Mouse (Mus musculus) MEL (cell line): Measurements from ENCODE around the gene Sectm1b. TPM values are rescaled to one million over a fixed set of nuclear protein-coding genes. Genes with fewer than 3 reads are reported as not detected.

ENCODE experiments used
- DNase-seq: peaks from one replicate; pipeline ENCODE4 v3.0.0; 2011; ENCODE audit warnings: low read depth, low spot score
- H3K27ac ChIP-seq: 2 replicates; pipeline ENCODE4 v1.5.1; 2012; ENCODE audit warnings: low read depth, mild to moderate bottlenecking, control low read depth, low read length, moderate library complexity; ENCODE audit not compliant: control insufficient read depth
- H3K27me3 ChIP-seq, 2 experiments: fragments of 150-350 bp in 1 of 2; sonication (generic) in 1 of 2; 2 replicates each; pipeline ENCODE4 v1.6.1; 2012; ENCODE audit warnings: low read length in 2 of 2, mild to moderate bottlenecking in 2 of 2, improper control_type of control experiment in 1 of 2, moderate library complexity in 1 of 2; ENCODE audit not compliant: insufficient read depth in 2 of 2, control insufficient read depth in 1 of 2
- H3K36me3 ChIP-seq, 2 experiments: 2 replicates each; pipeline ENCODE4 v1.6.1; 2012 to 2014; ENCODE audit warnings: low read length in 2 of 2, improper control_type of control experiment in 1 of 2, inconsistent platforms in 1 of 2, mild to moderate bottlenecking in 1 of 2; ENCODE audit not compliant: insufficient read depth in 2 of 2, control insufficient read depth in 1 of 2
- H3K4me1 ChIP-seq, 2 experiments: fragments of 150-350 bp in 1 of 2; sonication (generic) in 1 of 2; 2 replicates each; pipeline ENCODE4 v1.6.1; 2012; ENCODE audit warnings: low read length in 2 of 2, improper control_type of control experiment in 1 of 2, mild to moderate bottlenecking in 1 of 2; ENCODE audit not compliant: insufficient read depth in 2 of 2, control insufficient read depth in 1 of 2
- H3K4me3 ChIP-seq, 2 experiments: fragments of 150-350 bp in 1 of 2; sonication (generic) in 1 of 2; 2 replicates each; pipeline ENCODE4 v1.5.1; 2012; ENCODE audit warnings: low read depth in 2 of 2, low read length in 2 of 2, mild to moderate bottlenecking in 2 of 2, moderate library complexity in 2 of 2, control low read depth in 1 of 2, improper control_type of control experiment in 1 of 2; ENCODE audit not compliant: control insufficient read depth in 1 of 2, insufficient read depth in 1 of 2
- H3K79me2 ChIP-seq: 2 replicates; pipeline ENCODE4 v1.6.1; 2012; ENCODE audit warnings: mild to moderate bottlenecking, low read length, moderate library complexity; ENCODE audit not compliant: control insufficient read depth, poor library complexity, insufficient read depth
- H3K9ac ChIP-seq: 2 replicates; pipeline ENCODE4 v1.6.1; 2012; ENCODE audit warnings: low read depth, mild to moderate bottlenecking, control low read depth, low read length, moderate library complexity; ENCODE audit not compliant: control insufficient read depth, poor library complexity, severe bottlenecking
- H3K9me3 ChIP-seq: fragments of 150-350 bp; sonication (generic); replicated peaks from 2 replicates; pipeline ENCODE4 v1.6.1; 2012; ENCODE audit warnings: mild to moderate bottlenecking, low read length, improper control_type of control experiment, moderate library complexity; ENCODE audit not compliant: insufficient read depth
- EP300 ChIP-seq, 2 experiments: IDR thresholded peaks; 2 replicates each; pipeline ENCODE4 v1.6.1; 2011; ENCODE audit warnings: improper control_type of control experiment in 2 of 2, low read length in 2 of 2, low read depth in 1 of 2, mild to moderate bottlenecking in 1 of 2
- KAT2A ChIP-seq: conservative IDR thresholded peaks from 2 replicates; pipeline ENCODE4 v1.6.1; 2012; ENCODE audit warnings: low read depth, low read length, improper control_type of control experiment, inconsistent platforms
- MAFK ChIP-seq: IDR thresholded peaks from 2 replicates; pipeline ENCODE4 v1.6.1; 2011; ENCODE audit warnings: low read depth, mild to moderate bottlenecking, low read length, improper control_type of control experiment, borderline replicate concordance
- MEF2A ChIP-seq: IDR thresholded peaks from 2 replicates; pipeline ENCODE4 v1.6.1; 2014; ENCODE audit warnings: low read depth, mild to moderate bottlenecking, inconsistent platforms, low read length, improper control_type of control experiment; ENCODE audit not compliant: poor library complexity, insufficient replicate concordance, severe bottlenecking; ENCODE audit errors: extremely low read depth
- MYC ChIP-seq: IDR thresholded peaks from 2 replicates; pipeline ENCODE4 v1.6.1; 2011; ENCODE audit warnings: low read depth, mild to moderate bottlenecking, low read length, improper control_type of control experiment, moderate library complexity
- NELFE ChIP-seq: IDR thresholded peaks from 2 replicates; pipeline ENCODE4 v1.6.1; 2011; ENCODE audit warnings: low read depth, low read length, improper control_type of control experiment
- NRF1 ChIP-seq: IDR thresholded peaks from 2 replicates; pipeline ENCODE4 v1.6.1; 2014; ENCODE audit warnings: low read depth, mild to moderate bottlenecking, inconsistent platforms, low read length, improper control_type of control experiment, moderate library complexity; ENCODE audit not compliant: poor library complexity, insufficient read depth, severe bottlenecking
- POLR2AphosphoS2 ChIP-seq: IDR thresholded peaks from 2 replicates; pipeline ENCODE4 v1.6.1; 2011; ENCODE audit warnings: low read length, improper control_type of control experiment
- RAD21 ChIP-seq: IDR thresholded peaks from 2 replicates; pipeline ENCODE4 v1.6.1; 2011; ENCODE audit warnings: mild to moderate bottlenecking, low read depth, low read length, improper control_type of control experiment
- SIN3A ChIP-seq: IDR thresholded peaks from 2 replicates; pipeline ENCODE4 v1.6.1; 2012; ENCODE audit warnings: low read length, improper control_type of control experiment, inconsistent platforms
- TAL1 ChIP-seq: IDR thresholded peaks from 2 replicates; pipeline ENCODE4 v1.6.1; 2012; ENCODE audit warnings: mild to moderate bottlenecking, inconsistent platforms, low read length, moderate library complexity, mixed read lengths
- USF1 ChIP-seq: IDR thresholded peaks from 2 replicates; pipeline ENCODE4 v1.6.1; 2014; ENCODE audit warnings: low read depth, mild to moderate bottlenecking, inconsistent platforms, low read length, improper control_type of control experiment, moderate library complexity
- polyA plus RNA-seq, 2 experiments: library from polyadenylated mRNA; stranded (reverse) in 1 of 2; unstranded in 1 of 2; fragments of >175 nt in 1 of 2; fragments of >200 nt in 1 of 2; gene quantifications; 2 replicates each; pipeline versions ENCODE4 v1.2.1 to v1.2.4; 2012; ENCODE audit warnings: low replicate concordance in 2 of 2, low read depth in 1 of 2; ENCODE audit not compliant: insufficient read length in 2 of 2, insufficient read depth in 1 of 2, missing spikeins in 1 of 2
- total RNA-seq: library from RNA; depleted of rRNA; stranded (reverse); fragments of 300-350 nt; gene quantifications from 2 replicates; pipeline ENCODE4 v1.2.3, GENCODE M21; 2012

The Sectm1b gene
- total and polyA plus RNA-seq, 3 experiments, result 0.14 TPM; not detected in 2

GRCm38 (mm10) chr11:121052387-121052786 lies 11.0 kb downstream of the Sectm1b start:
- DNase-seq, result no peak
- Histone ChIP-seq H3K4me1 (no peaks in the 10 kb centered on the region), H3K36me3 (no peaks in the 10 kb centered on the region), H3K9me3 (no peaks in the 10 kb centered on the region), H3K27me3 (peaks cover 3 to 12% of the 10 kb centered on the region in 2 experiments; a peak in 3 of 4 replicates), H3K27ac (no peak overlapping the region)
- no peak for TF ChIP-seq POLR2AphosphoS2
- TF ChIP-seq USF1, result peak; percentile 51
- TF ChIP-seq, all 39 proteins: peak for 1
- no peak overlapping the region for H3K4me3 ChIP-seq
- H3K9ac ChIP-seq, result no peak overlapping the region
- no peaks in the 10 kb centered on the region for H3K79me2 ChIP-seq

- H3K9me3 ChIP-seq, result no peaks in the 10 kb centered on the region
- no peaks in the 10 kb centered on the region for H3K79me2 ChIP-seq
- TF ChIP-seq RAD21 (no peak), MEF2A (no peak), TAL1 (no peak), USF1 (no peak), MYC (no peak), EP300 (IDR thresholded peaks at IDR 0.05; ENCODE audit: low read depth in 1 of 2, low read length in 2 of 2) (no peak), KAT2A (no peak)
- no peaks in the 10 kb centered on the region for H3K4me1 ChIP-seq
- no peak overlapping the region for H3K27ac ChIP-seq
- no peaks in the 10 kb centered on the region for H3K36me3 ChIP-seq
- no peak for DNase-seq
- no peak overlapping the region for H3K4me3 ChIP-seq
- H3K9ac ChIP-seq, result no peak overlapping the region
- peaks cover 3 to 13% of the 10 kb centered on the region in 2 experiments for H3K27me3 ChIP-seq
Measured at GRCm38 (mm10) chr11:121051793-121052192, 11.6 kb downstream of the Sectm1b start.

DNA sequence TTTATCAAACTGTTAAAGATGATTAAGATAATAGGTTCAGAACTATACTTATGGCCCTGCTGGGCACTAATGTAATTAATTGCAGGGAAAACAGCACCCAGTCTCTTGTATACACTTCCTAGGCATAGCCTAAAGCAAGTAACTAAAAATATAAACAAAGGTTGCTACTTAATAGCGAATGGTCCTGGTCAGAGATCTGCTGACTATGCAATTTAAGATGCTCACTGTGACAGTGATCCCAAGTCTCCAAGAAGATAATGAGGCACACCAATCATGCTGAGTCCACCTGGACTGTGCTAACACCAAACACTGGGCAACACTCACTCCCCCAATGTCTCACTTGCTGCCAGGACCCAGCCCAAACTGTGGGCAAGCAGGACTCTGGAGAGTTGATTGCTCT lies 13.5 kb downstream of the Sectm1b start:
- H3K4me1 ChIP-seq, result no peaks in the 10 kb centered on the region
- no peak overlapping the region for H3K9ac ChIP-seq
- peaks cover 3 to 25% of the 10 kb centered on the region in 2 experiments for H3K27me3 ChIP-seq
- H3K4me3 ChIP-seq, result no peak overlapping the region
- no peaks in the 10 kb centered on the region for H3K36me3 ChIP-seq
- no peaks in the 10 kb centered on the region for H3K9me3 ChIP-seq
- H3K27ac ChIP-seq, result no peak overlapping the region
- H3K79me2 ChIP-seq, result no peaks in the 10 kb centered on the region
- TF ChIP-seq MAFK (peak; percentile 83), NELFE (no peak), NRF1 (no peak), SIN3A (no peak)
- DNase-seq, result no peak
